Mouse (Mus musculus): ENCODE measurements around the gene Serpina6.

DNA sequence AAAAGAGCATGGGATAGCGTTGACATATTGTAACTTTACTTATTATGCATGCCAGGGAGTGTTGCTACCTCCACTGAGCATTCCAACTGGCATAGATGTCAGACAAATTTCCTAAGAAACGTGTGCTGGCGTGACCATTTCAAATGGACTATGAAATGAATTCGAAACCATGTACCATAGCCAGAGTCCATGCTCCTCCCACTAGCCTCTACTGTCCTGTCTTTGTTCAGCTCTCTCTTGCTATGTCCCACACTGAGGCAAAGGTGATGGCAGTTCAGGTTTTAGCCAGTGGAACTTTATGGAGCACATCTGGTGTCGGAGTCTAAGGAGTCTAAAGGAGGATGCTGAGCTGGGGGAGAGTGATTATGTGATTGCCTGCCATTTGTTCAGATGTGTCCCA, 3.1 kb upstream of the Serpina6 start:
- TF ChIP-seq CTCF (IDR thresholded peaks at IDR 0.05; ENCODE audit: extremely low read depth, insufficient read depth, insufficient read length, insufficient replicate concordance) = no peak
- no peak for TF ChIP-seq POLR2A (IDR thresholded peaks at IDR 0.05; ENCODE audit: low read depth, low read length)
